Mouse (Mus musculus): ENCODE results near the gene Ccdc141. TPM values are rescaled to one million over a fixed set of nuclear protein-coding genes. Genes with fewer than 3 reads are reported as not detected.
A peak's percentile ranks its signal among the peaks of the same experiment; 100 is the strongest.

Ccdc141 gene
- polyA plus RNA-seq, 1 experiment from 2014 or later: 31.9 TPM

DNA sequence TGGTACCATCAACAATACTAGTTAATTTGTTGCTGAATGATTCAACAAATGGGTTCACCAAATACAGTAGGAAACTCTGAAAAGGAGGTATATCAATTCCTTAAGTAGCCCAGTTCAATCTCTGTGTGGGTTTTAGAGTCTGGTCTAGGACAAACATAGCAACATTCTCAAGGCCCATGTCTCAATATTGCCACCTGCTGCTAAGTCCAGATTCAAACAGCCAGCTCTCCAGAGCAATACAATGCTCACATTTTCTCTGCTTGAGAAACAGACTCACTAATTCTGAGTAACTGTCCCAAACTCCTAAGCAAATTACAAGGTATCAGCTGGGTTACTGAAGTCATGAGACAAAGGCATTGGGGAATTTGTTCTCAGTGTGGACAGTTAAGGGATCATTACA, 85.8 kb downstream of the Ccdc141 start:
- no peak overlapping the region for H3K27ac ChIP-seq (ENCODE audit: low read length)
- no peak for DNase-seq (ENCODE audit: low spot score)
- H3K27me3 ChIP-seq (replicated peaks; ENCODE audit: insufficient read depth, low read length): no peaks in the 10 kb centered on the region
- no peak overlapping the region for H3K4me3 ChIP-seq (ENCODE audit: low read depth, low read length)
- H3K4me1 ChIP-seq (ENCODE audit: insufficient read depth, low read depth, low read length): no peaks in the 10 kb centered on the region
- TF ChIP-seq EP300 (IDR thresholded peaks at IDR 0.05) (no peak), CTCF (IDR thresholded peaks at IDR 0.05) (peak; percentile 52)
- H3K9ac ChIP-seq (replicated peaks; ENCODE audit: low read depth): no peak overlapping the region
- no peaks in the 10 kb centered on the region for H3K9me3 ChIP-seq (ENCODE audit: low read length)
- no peak for ATAC-seq
- no peak overlapping the region for H3K4me2 ChIP-seq (replicated peaks; ENCODE audit: low read depth, low read length)
- H3K36me3 ChIP-seq (ENCODE audit: insufficient read depth, low read length): no peaks in the 10 kb centered on the region

- DNase-seq (ENCODE audit: low spot score) (peak; percentile 45), ATAC-seq (0 out of 2 replicates have a peak, but pooled peaks have one; percentile 37)
- no peak overlapping the region for H3K4me2 ChIP-seq (replicated peaks; ENCODE audit: low read depth, low read length)
- no peaks in the 10 kb centered on the region for H3K27me3 ChIP-seq (replicated peaks; ENCODE audit: insufficient read depth, low read length)
- 62% methylated on average over 2 of the region's 2 CpGs for WGBS
- H3K27ac ChIP-seq (ENCODE audit: low read length): no peak overlapping the region
- H3K4me1 ChIP-seq (ENCODE audit: insufficient read depth, low read depth, low read length): no peaks in the 10 kb centered on the region
- no peak overlapping the region for H3K4me3 ChIP-seq (ENCODE audit: low read depth, low read length)
- no peaks in the 10 kb centered on the region for H3K9me3 ChIP-seq (ENCODE audit: low read length)
- TF ChIP-seq EP300 (IDR thresholded peaks at IDR 0.05) (no peak), CTCF (IDR thresholded peaks at IDR 0.05) (peak; percentile 40)
- no peaks in the 10 kb centered on the region for H3K36me3 ChIP-seq (ENCODE audit: insufficient read depth, low read length)
- no peak overlapping the region for H3K9ac ChIP-seq (replicated peaks; ENCODE audit: low read depth)
Observed at GRCm38 (mm10) chr2:77081156-77081555, 89.3 kb downstream of the Ccdc141 start.

GRCm38 (mm10) chr2:77080657-77081056, 89.8 kb downstream of the Ccdc141 start:
- ATAC-seq: peak; percentile 97
- H3K27ac ChIP-seq (ENCODE audit: low read length): no peak overlapping the region
- no peaks in the 10 kb centered on the region for H3K9me3 ChIP-seq (ENCODE audit: low read length)
- H3K4me3 ChIP-seq (ENCODE audit: low read depth, low read length): no peak overlapping the region
- no peaks in the 10 kb centered on the region for H3K27me3 ChIP-seq (replicated peaks; ENCODE audit: insufficient read depth, low read length)
- no peaks in the 10 kb centered on the region for H3K36me3 ChIP-seq (ENCODE audit: insufficient read depth, low read length)
- H3K4me1 ChIP-seq (ENCODE audit: insufficient read depth, low read depth, low read length): no peaks in the 10 kb centered on the region
- no peak overlapping the region for H3K4me2 ChIP-seq (replicated peaks; ENCODE audit: low read depth, low read length)
- no peak overlapping the region for H3K9ac ChIP-seq (replicated peaks; ENCODE audit: low read depth)
- DNase-seq (ENCODE audit: low spot score): peak; percentile 82
- TF ChIP-seq CTCF (IDR thresholded peaks at IDR 0.05) (no peak), EP300 (IDR thresholded peaks at IDR 0.05) (peak; percentile 60)
- 79% methylated on average over 3 of the region's 3 CpGs for WGBS

GRCm38 (mm10) chr2:77078746-77079145, 91.7 kb downstream of the Ccdc141 start:
- H3K27ac ChIP-seq (ENCODE audit: low read length): no peak overlapping the region
- no peak overlapping the region for H3K4me2 ChIP-seq (replicated peaks; ENCODE audit: low read depth, low read length)
- H3K4me3 ChIP-seq (ENCODE audit: low read depth, low read length): no peak overlapping the region
- H3K27me3 ChIP-seq (replicated peaks; ENCODE audit: insufficient read depth, low read length): no peaks in the 10 kb centered on the region
- H3K9me3 ChIP-seq (ENCODE audit: low read length): no peaks in the 10 kb centered on the region
- TF ChIP-seq CTCF (IDR thresholded peaks at IDR 0.05) (no peak), EP300 (IDR thresholded peaks at IDR 0.05) (no peak)
- H3K36me3 ChIP-seq (ENCODE audit: insufficient read depth, low read length): no peaks in the 10 kb centered on the region
- DNase-seq (ENCODE audit: low spot score) (no peak), ATAC-seq (no peak)
- no peaks in the 10 kb centered on the region for H3K4me1 ChIP-seq (ENCODE audit: insufficient read depth, low read depth, low read length)
- 76% methylated on average over 4 of the region's 4 CpGs for WGBS
- H3K9ac ChIP-seq (replicated peaks; ENCODE audit: low read depth): no peak overlapping the region

GRCm38 (mm10) chr2:77074373-77074772, 96.1 kb downstream of the Ccdc141 start:
- no peaks in the 10 kb centered on the region for H3K36me3 ChIP-seq (ENCODE audit: insufficient read depth, low read length)
- H3K27ac ChIP-seq (ENCODE audit: low read length): no peak overlapping the region
- no peaks in the 10 kb centered on the region for H3K27me3 ChIP-seq (replicated peaks; ENCODE audit: insufficient read depth, low read length)
- DNase-seq (ENCODE audit: low spot score) (no peak), ATAC-seq (no peak)
- H3K4me1 ChIP-seq (ENCODE audit: insufficient read depth, low read depth, low read length): no peaks in the 10 kb centered on the region
- H3K9ac ChIP-seq (replicated peaks; ENCODE audit: low read depth): no peak overlapping the region
- no peaks in the 10 kb centered on the region for H3K9me3 ChIP-seq (ENCODE audit: low read length)
- no peak overlapping the region for H3K4me3 ChIP-seq (ENCODE audit: low read depth, low read length)
- no peak for TF ChIP-seq EP300 (IDR thresholded peaks at IDR 0.05)
- TF ChIP-seq CTCF (IDR thresholded peaks at IDR 0.05): no peak
- WGBS: 54% methylated on average over 6 of the region's 6 CpGs
- H3K4me2 ChIP-seq (replicated peaks; ENCODE audit: low read depth, low read length): no peak overlapping the region

GRCm38 (mm10) chr2:77073930-77074329, 96.5 kb downstream of the Ccdc141 start:
- no peaks in the 10 kb centered on the region for H3K36me3 ChIP-seq (ENCODE audit: insufficient read depth, low read length)
- TF ChIP-seq CTCF (IDR thresholded peaks at IDR 0.05) (no peak), EP300 (IDR thresholded peaks at IDR 0.05) (no peak)
- H3K4me1 ChIP-seq (ENCODE audit: insufficient read depth, low read depth, low read length): no peaks in the 10 kb centered on the region
- no peak overlapping the region for H3K4me2 ChIP-seq (replicated peaks; ENCODE audit: low read depth, low read length)
- no peak for ATAC-seq
- no peak overlapping the region for H3K27ac ChIP-seq (ENCODE audit: low read length)
- H3K9ac ChIP-seq (replicated peaks; ENCODE audit: low read depth): no peak overlapping the region
- DNase-seq (ENCODE audit: low spot score): no peak
- H3K27me3 ChIP-seq (replicated peaks; ENCODE audit: insufficient read depth, low read length): no peaks in the 10 kb centered on the region
- H3K9me3 ChIP-seq (ENCODE audit: low read length): no peaks in the 10 kb centered on the region
- no peak overlapping the region for H3K4me3 ChIP-seq (ENCODE audit: low read depth, low read length)
- WGBS: 52% methylated on average over 5 of the region's 5 CpGs

DNA sequence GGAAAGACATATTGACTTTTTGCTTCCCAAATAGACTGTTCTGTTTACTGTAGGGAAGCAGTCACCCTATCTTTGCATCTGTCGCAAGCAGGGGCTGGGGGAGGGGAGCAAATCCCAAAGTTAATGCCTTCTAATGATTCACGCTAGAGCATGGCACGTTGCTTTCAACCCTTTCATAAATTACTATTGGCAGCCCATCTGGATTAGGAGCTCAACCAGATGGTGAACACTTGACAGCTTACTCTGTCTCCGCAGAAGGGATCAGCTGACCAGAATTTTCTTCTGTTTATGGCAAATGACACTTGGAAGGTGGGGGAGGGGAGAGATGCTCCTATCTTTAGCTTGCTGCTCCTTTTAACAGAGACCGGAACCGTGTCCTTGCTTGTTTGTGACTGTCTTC, 105.1 kb downstream of the Ccdc141 start:
- ATAC-seq (0 out of 2 replicates have a peak, but pooled peaks have one; percentile 14), DNase-seq (ENCODE audit: low spot score) (peak; percentile 6)
- TF ChIP-seq CTCF (IDR thresholded peaks at IDR 0.05) (no peak), EP300 (IDR thresholded peaks at IDR 0.05) (no peak)
- Histone ChIP-seq H3K9ac (replicated peaks; ENCODE audit: low read depth) (no peak overlapping the region), H3K36me3 (ENCODE audit: insufficient read depth, low read length) (no peaks in the 10 kb centered on the region), H3K27ac (ENCODE audit: low read length) (no peak overlapping the region), H3K4me1 (ENCODE audit: insufficient read depth, low read depth, low read length) (no peaks in the 10 kb centered on the region), H3K4me2 (replicated peaks; ENCODE audit: low read depth, low read length) (no peak overlapping the region), H3K9me3 (ENCODE audit: low read length) (no peaks in the 10 kb centered on the region), H3K27me3 (replicated peaks; ENCODE audit: insufficient read depth, low read length) (no peaks in the 10 kb centered on the region), H3K4me3 (ENCODE audit: low read depth, low read length) (no peak overlapping the region)
- 35% methylated on average over 6 of the region's 6 CpGs for WGBS
